Mouse (Mus musculus) hindbrain, embryonic 14.5 days (tissue): ENCODE measurements around the gene Gbf1. TPM values are rescaled to one million over a fixed set of nuclear protein-coding genes. Genes with fewer than 3 reads are reported as not detected.
"Not testable (repeated sequence)": the region's sequence is repeated elsewhere in the genome, so short reads cannot be mapped to it uniquely, and the experiment has no call there.

ENCODE experiments used
- ATAC-seq: fragments of 200-750 bp; cut with Nextera tagmentation; 2 replicates; pipeline ENCODE4 v1.8.0; 2017; ENCODE audit warnings: moderate number of reproducible peaks, mild to moderate bottlenecking, moderate TSS enrichment, moderate library complexity; ENCODE audit not compliant: low FRiP score
- DNase-seq: peaks from one replicate; pipeline ENCODE4 v3.0.0-alpha.2; 2015; ENCODE audit warnings: low spot score
- H3K27ac ChIP-seq: fragments of 300-500 bp; sonication (generic); 2 replicates; pipeline ENCODE4 v1.5.1; 2014; ENCODE audit warnings: mild to moderate bottlenecking, moderate library complexity
- H3K27me3 ChIP-seq: fragments of 300-500 bp; sonication (generic); 2 replicates; pipeline ENCODE4 v1.6.1; 2014; ENCODE audit warnings: mild to moderate bottlenecking, low read length, mixed read lengths; ENCODE audit not compliant: control insufficient read depth, insufficient read depth
- H3K36me3 ChIP-seq: fragments of 300-500 bp; sonication (generic); replicated peaks from 2 replicates; pipeline ENCODE4 v1.6.1; 2014; ENCODE audit not compliant: control insufficient read depth, insufficient read depth
- H3K4me1 ChIP-seq: fragments of 300-500 bp; sonication (generic); replicated peaks from 2 replicates; pipeline ENCODE4 v1.6.1; 2014; ENCODE audit warnings: antibody characterized with exemption, low read length, mixed read lengths; ENCODE audit not compliant: control insufficient read depth, insufficient read depth
- H3K4me2 ChIP-seq: fragments of 300-500 bp; sonication (generic); replicated peaks from 2 replicates; pipeline ENCODE4 v1.6.1; 2014; ENCODE audit warnings: mild to moderate bottlenecking, moderate library complexity
- H3K4me3 ChIP-seq: fragments of 300-500 bp; sonication (generic); replicated peaks from 2 replicates; pipeline ENCODE4 v1.5.1; 2014; ENCODE audit warnings: mild to moderate bottlenecking, low read length
- H3K9ac ChIP-seq: fragments of 300-500 bp; sonication (generic); 2 replicates; pipeline ENCODE4 v1.6.1; 2014
- H3K9me3 ChIP-seq: fragments of 300-500 bp; sonication (generic); 2 replicates; pipeline ENCODE4 v1.6.1; 2016; ENCODE audit warnings: low read length; ENCODE audit not compliant: control insufficient read depth
- WGBS: fragments of 180-500 bp; shearing (Covaris S2); extraction: QIAGEN DNeasy Blood & Tissue Kit; methylation state at CpG from one replicate; pipeline ENCODE4 v1.1.7; 2014; 5-methylcytosine and 5-hydroxymethylcytosine counted together
- polyA plus RNA-seq: library from polyadenylated mRNA; unstranded; fragments of >200 nt; fragmentation: Nextera tagmentation; extraction: Ambion mirVana; gene quantifications from 2 replicates; pipeline ENCODE4 v1.2.1, GENCODE M21; 2014

Gene Gbf1
- polyA plus RNA-seq, 1 experiment from 2014 or later, result 68.3 TPM

DNA sequence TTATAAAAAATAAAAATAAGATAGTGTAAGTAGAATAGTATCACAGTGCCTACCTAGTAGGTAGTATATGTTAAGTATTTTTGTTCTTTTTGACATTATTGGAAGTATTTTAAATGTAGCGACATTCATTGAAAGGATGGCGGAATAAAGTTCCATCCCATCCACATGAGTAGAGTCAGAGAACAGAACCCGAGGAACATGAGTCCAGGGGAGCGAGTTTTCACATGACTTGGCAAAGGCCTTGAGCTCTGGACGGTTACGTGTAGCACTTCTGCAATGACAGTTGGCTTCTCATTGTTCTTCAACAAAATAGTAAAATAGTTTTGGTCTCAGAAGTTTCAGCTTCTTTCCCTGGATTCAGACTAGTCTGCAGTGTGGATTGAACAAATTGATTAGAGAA is 51.9 kb downstream of the Gbf1 start:
- ATAC-seq (no peak), DNase-seq (no peak)
- 95% methylated on average over 6 of the region's 6 CpGs for WGBS
- no peaks in the 10 kb centered on the region for H3K27me3 ChIP-seq
- no peak overlapping the region for H3K4me3 ChIP-seq
- H3K4me2 ChIP-seq, result no peak overlapping the region
- H3K9me3 ChIP-seq, result no peaks in the 10 kb centered on the region
- no peaks in the 10 kb centered on the region for H3K4me1 ChIP-seq
- no peak overlapping the region for H3K27ac ChIP-seq
- H3K9ac ChIP-seq, result no peak overlapping the region
- no peaks in the 10 kb centered on the region; the same call in 1 of the 2 replicates for H3K36me3 ChIP-seq

GRCm38 (mm10) chr19:46205680-46206079 is 53.4 kb downstream of the Gbf1 start:
- Histone ChIP-seq H3K36me3 (no peaks in the 10 kb centered on the region; the same call in 1 of the 2 replicates), H3K9ac (no peak overlapping the region), H3K4me3 (no peak overlapping the region), H3K4me2 (no peak overlapping the region), H3K27me3 (no peaks in the 10 kb centered on the region), H3K27ac (no peak overlapping the region), H3K9me3 (no peaks in the 10 kb centered on the region), H3K4me1 (no peaks in the 10 kb centered on the region)
- no peak for DNase-seq
- no peak for ATAC-seq
- WGBS, result 91% methylated on average over 6 of the region's 6 CpGs

- Histone ChIP-seq H3K4me3 (no peak overlapping the region), H3K36me3 (no peaks in the 10 kb centered on the region), H3K4me2 (no peak overlapping the region), H3K4me1 (no peaks in the 10 kb centered on the region), H3K9ac (no peak overlapping the region), H3K9me3 (no peaks in the 10 kb centered on the region), H3K27me3 (no peaks in the 10 kb centered on the region), H3K27ac (no peak overlapping the region)
- ATAC-seq (no peak), DNase-seq (no peak)
These were observed 58.6 kb downstream of the Gbf1 start for GRCm38 (mm10) chr19:46210951-46211350.

DNA sequence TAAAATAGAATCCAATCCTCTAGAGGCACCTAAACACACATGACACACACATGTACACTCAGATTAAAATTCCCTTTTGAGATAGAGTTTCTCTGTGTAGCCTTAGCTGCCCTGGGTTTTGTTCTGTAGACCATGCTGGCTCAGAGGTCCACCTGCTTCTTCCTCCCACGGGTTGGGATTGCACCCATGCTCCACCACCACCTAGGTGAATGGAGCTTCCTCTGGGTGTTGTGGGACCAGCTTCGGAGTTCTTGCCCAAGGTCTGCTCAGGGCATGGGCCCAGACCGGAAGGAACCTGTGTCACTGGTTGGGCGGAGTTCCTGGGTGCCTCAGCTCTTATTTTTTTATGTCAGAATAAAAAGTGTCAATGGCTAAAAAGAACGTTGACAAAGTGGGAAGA is 62.2 kb downstream of the Gbf1 start:
- Histone ChIP-seq H3K4me2 (no peak overlapping the region), H3K27ac (no peak overlapping the region), H3K36me3 (no peaks in the 10 kb centered on the region), H3K9ac (no peak overlapping the region), H3K9me3 (no peaks in the 10 kb centered on the region), H3K4me3 (no peak overlapping the region), H3K4me1 (no peaks in the 10 kb centered on the region), H3K27me3 (no peaks in the 10 kb centered on the region)
- no peak for DNase-seq
- WGBS, result 84% methylated on average over 5 of the region's 5 CpGs
- no peak for ATAC-seq

DNA sequence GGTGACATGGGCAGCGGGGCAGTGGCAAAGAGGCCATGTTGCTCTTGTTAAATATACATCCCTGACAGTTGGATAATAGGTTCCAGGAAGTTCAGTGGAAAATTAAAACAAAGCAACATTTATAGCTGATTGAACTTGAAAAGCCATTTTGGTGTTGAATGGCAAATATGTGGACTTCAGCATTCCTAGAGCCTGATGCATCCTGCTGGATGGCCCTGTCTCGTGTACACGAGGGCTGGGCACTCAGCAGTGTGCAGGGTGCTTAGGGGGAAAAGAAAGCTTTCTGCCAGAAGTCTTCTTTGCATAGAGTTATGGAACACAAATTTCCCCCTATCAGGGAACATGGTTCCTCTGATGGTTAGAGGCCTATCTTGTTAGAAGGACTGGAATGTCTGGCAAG is 63.1 kb downstream of the Gbf1 start:
- no peaks in the 10 kb centered on the region for H3K27me3 ChIP-seq
- DNase-seq, result no peak
- H3K27ac ChIP-seq, result no peak overlapping the region
- H3K9ac ChIP-seq, result no peak overlapping the region
- H3K4me1 ChIP-seq, result no peaks in the 10 kb centered on the region
- no peak overlapping the region for H3K4me2 ChIP-seq
- WGBS, result 44% methylated on average over 3 of the region's 3 CpGs
- H3K36me3 ChIP-seq, result no peaks in the 10 kb centered on the region
- no peak overlapping the region for H3K4me3 ChIP-seq
- H3K9me3 ChIP-seq, result no peaks in the 10 kb centered on the region
- ATAC-seq, result no peak

GRCm38 (mm10) chr19:46216716-46217115 is 64.4 kb downstream of the Gbf1 start:
- Histone ChIP-seq H3K4me2 (no peak overlapping the region), H3K27me3 (no peaks in the 10 kb centered on the region), H3K36me3 (no peaks in the 10 kb centered on the region), H3K4me1 (no peaks in the 10 kb centered on the region), H3K9ac (no peak overlapping the region), H3K9me3 (no peaks in the 10 kb centered on the region), H3K4me3 (no peak overlapping the region), H3K27ac (no peak overlapping the region)
- WGBS, result 70% methylated on average over 1 of the region's 1 CpGs
- ATAC-seq (no peak), DNase-seq (no peak)

DNA sequence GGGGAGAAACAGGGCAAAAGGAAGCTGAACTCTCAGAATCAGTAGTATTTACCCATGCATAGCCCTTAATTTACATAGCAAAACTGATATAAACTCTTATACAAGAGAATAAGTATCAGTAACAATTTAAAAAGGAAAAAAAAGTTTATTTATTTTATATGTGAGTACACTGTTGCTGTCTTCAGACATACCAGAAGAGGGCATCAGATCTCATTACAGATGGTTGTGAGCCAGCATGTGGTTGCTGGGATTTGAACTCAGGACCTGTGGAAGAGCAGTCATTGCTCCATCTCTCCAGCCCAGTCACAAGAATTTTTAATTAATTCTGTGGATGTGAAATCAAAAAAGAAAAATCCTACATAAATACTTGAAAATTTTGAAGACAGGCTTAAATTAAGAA is 65.0 kb downstream of the Gbf1 start:
- not testable (repeated sequence) for H3K4me3 ChIP-seq, H3K9me3 ChIP-seq, H3K9ac ChIP-seq, ATAC-seq, H3K27ac ChIP-seq, DNase-seq, H3K27me3 ChIP-seq, H3K4me2 ChIP-seq, H3K36me3 ChIP-seq, H3K4me1 ChIP-seq

GRCm38 (mm10) chr19:46220116-46220515 is 67.8 kb downstream of the Gbf1 start:
- H3K27me3 ChIP-seq, result no peaks in the 10 kb centered on the region
- H3K36me3 ChIP-seq, result no peaks in the 10 kb centered on the region
- H3K27ac ChIP-seq, result 0 out of 2 replicates have a peak overlapping the region, but pooled peaks have one; percentile 7
- no peaks in the 10 kb centered on the region for H3K4me1 ChIP-seq
- DNase-seq (no peak), ATAC-seq (no peak)
- no peaks in the 10 kb centered on the region for H3K9me3 ChIP-seq
- no peak overlapping the region for H3K4me3 ChIP-seq
- no peak overlapping the region for H3K9ac ChIP-seq
- 68% methylated on average over 5 of the region's 5 CpGs for WGBS
- no peak overlapping the region for H3K4me2 ChIP-seq

- no peak for ATAC-seq
- no peak overlapping the region for H3K9ac ChIP-seq
- H3K4me2 ChIP-seq, result no peak overlapping the region
- H3K27me3 ChIP-seq, result no peaks in the 10 kb centered on the region
- H3K27ac ChIP-seq, result no peak overlapping the region
- WGBS, result 79% methylated on average over 4 of the region's 4 CpGs
- no peaks in the 10 kb centered on the region for H3K4me1 ChIP-seq
- no peak overlapping the region for H3K4me3 ChIP-seq
- H3K36me3 ChIP-seq, result no peaks in the 10 kb centered on the region
- DNase-seq, result no peak
- H3K9me3 ChIP-seq, result no peaks in the 10 kb centered on the region
These were observed 70.8 kb downstream of the Gbf1 start for GRCm38 (mm10) chr19:46223118-46223517.

GRCm38 (mm10) chr19:46224882-46225281 is 72.6 kb downstream of the Gbf1 start:
- Histone ChIP-seq H3K9ac (no peak overlapping the region), H3K27ac (no peak overlapping the region), H3K9me3 (no peaks in the 10 kb centered on the region), H3K36me3 (no peaks in the 10 kb centered on the region), H3K27me3 (no peaks in the 10 kb centered on the region), H3K4me3 (no peak overlapping the region), H3K4me1 (no peaks in the 10 kb centered on the region), H3K4me2 (no peak overlapping the region)
- no peak for ATAC-seq
- DNase-seq, result no peak
- 92% methylated on average over 2 of the region's 2 CpGs for WGBS
